Mouse (Mus musculus): ENCODE results near the gene BC052040.
A peak's percentile ranks its signal among the peaks of the same experiment; 100 is the strongest.

Gene BC052040

DNA sequence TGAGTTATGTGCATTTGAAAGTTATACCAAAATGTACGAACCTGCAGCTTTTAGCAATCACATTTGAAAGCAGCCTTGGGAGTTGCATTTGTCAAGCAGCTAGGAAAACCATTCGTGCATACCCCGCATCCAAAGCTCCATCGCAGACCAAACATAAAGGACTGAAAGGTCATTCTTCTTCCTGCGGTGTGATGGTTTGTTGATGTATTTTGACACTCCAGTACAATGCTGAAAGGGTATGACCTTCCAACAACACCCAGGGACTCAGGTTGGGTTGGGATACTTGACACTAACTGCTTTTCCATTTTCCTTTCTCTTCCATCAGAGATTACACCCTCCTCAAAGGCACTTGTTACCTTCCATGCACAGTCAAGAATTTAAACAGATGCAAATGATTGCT, 121.1 kb downstream of the BC052040 start:
- no peak for DNase-seq (ENCODE audit: low read depth, low spot score)

DNA sequence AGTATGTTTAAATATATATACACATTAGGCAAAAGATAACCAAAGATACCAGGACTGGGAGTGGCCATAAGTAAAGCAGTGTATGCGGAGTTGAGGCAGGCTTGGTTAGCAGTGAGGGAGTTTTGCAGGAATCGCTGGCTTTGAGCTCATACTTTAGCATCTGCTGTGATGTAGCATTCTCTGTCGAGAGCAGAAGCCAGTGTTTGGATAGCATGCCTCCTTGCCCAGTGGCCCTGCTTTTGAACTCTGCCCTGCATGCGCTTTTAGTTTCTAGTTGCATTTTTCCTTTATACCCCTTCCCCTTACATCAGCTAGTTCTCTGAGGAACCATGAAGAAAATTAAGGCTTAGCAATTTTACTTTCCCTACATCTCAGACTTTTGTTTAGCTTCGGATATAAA, 136.0 kb downstream of the BC052040 start:
- no peak for DNase-seq (ENCODE audit: low read depth, low spot score)

DNA sequence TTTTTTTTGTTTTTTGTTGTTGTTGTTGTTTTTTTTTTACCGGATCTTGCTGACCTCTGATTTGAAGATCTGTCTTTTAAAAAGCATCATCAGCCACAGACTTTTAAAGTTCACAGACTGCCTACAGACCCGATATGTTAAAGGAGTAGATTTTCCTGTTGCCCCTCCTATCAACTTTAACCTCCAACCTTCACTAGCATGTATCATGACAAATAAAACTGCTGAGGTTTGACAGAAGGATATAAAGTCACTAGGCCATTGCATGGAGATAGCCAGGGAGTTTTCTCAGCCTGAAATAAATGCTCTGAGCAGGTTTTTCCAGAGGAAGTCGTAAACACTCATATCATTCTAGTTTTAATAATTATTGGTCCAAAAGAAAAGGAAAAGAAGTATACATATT, 136.5 kb downstream of the BC052040 start:
- no peak for DNase-seq (ENCODE audit: low read depth, low spot score)

DNA sequence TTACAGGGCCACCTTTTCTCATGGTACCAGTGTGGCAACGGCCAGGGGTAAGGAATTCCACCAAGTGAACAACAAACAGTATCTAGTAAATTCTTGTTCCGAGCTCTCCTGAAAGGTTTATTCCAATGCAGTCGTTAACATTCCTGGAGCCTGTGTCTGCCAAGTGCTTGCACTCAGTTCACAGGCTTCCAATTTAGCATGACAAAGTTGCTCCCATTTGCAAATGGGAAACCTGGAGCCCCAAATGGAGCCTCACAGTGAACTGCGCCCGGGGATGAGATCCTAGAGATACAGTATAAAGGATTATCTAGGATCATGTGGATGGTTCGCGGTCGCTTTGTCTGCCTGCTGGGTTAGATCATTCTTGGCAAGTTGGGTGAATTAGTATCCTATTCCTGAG, 141.9 kb downstream of the BC052040 start:
- DNase-seq (ENCODE audit: low read depth, low spot score): no peak

DNA sequence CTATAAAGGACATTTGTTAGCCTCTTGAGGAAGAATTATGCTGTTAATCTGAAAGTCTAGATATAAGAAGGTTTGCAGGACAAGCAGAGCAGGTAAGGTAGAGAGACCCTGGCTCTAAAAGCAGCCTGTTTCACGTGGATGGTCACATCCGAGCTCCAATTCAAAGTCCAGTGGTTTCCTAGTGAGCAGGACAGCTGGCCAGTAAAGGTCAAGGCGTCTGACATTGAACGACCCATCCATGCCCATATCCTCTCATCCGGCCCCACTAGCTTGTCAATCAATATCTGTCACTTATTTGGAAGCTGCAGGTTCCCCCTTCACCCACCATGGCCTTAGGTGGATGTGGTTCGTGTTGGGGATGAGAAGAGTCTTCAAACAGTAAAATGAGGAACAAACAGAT, 142.7 kb downstream of the BC052040 start:
- no peak for DNase-seq (ENCODE audit: low read depth, low spot score)

DNA sequence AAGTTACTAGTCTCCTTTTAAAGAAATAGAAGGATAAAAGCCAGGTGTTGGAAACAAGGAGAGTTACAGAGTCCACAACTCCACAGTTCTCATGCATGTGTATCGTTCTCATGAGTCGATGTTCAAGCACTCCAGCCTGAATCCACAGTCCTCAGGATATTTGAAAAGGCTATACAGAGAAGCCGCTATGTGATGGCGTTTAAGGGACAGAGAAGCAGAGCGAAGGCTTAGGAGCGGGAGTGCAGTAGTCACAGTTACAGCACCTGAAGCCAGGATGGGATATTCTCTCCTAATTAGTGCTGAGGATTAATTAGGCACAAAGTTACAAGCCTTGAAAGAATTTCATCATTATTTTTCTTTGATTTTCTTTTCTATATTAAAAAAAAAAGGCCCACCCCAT, 143.2 kb downstream of the BC052040 start:
- no peak for DNase-seq (ENCODE audit: low read depth, low spot score)

DNA sequence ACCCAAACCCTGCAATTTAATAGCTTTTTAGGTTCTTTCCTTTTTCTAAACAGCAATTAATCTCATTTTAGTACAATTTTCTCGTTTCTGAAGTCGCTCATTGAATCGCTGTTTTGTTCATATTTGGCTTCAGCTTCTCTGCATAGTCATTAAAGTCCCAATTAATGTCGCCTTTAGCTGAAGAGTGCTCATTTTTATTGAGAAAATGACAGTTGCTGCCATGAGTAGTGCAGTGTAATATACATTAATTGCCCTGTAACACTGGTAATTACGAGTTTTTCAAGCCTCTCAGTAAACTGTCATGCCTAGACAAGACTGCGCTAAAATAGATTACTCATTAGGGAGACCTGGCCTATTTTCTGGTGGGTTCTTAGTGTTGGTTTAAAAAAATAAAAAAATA, 144.0 kb downstream of the BC052040 start:
- DNase-seq (ENCODE audit: low read depth, low spot score): no peak

DNA sequence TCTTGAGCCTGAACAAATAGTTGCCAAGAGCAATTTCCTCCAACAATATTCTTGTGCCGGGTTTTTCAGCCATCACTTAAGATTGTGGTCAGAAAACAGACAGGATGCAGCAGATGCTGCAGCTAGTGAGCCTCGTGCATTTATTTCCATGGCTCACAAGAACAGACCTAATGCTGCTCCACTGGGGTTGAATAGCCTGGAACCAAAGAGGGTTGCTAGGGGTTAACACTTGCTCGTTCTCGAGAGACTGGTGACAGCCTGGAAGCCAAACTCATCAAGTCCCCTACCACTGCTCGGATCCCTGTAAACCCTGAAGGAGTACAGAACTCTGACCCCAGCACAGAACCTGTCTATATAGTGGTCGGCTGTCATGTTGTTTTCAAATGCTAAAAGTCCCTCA, 144.4 kb downstream of the BC052040 start:
- DNase-seq (ENCODE audit: low read depth, low spot score): no peak

DNA sequence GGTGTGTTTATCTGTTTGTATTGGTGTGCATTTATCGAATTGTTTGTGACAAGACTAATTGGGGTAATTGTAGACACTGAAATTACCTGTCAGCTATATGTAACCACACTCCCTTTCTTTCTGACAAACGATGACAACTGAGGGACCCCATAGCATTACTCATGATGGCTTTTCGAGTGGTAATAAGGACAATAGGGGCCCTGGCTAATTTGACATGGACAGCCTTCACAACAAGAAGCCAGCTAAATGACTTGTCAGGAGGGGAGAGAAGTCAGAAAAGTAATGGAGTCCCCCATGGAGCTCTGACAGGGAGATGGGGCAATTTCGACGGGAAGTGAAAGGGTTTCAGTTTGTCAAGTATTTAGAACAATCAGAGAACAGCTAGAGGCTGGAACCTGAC, 145.3 kb downstream of the BC052040 start:
- DNase-seq (ENCODE audit: low read depth, low spot score): no peak

DNA sequence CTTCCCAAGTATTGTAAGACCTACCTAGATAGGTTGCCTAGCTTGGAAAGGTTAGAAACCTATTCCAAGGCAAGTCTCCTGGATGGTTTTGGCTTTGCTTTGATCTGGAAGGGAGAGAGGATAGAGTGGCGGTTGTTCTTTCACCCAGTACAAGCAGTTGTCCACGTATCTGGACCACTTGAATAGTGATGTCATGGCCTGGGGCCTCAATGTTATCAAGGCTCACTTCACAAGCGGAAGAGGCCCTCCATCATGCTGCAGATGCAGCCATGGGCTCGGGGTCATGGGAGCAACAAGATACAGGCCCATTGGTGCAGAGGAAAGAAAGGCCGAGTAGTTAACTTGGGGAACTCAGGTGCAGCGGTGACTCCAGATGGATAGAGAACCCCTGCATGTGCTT, 147.1 kb downstream of the BC052040 start:
- no peak for DNase-seq (ENCODE audit: low read depth, low spot score)

DNA sequence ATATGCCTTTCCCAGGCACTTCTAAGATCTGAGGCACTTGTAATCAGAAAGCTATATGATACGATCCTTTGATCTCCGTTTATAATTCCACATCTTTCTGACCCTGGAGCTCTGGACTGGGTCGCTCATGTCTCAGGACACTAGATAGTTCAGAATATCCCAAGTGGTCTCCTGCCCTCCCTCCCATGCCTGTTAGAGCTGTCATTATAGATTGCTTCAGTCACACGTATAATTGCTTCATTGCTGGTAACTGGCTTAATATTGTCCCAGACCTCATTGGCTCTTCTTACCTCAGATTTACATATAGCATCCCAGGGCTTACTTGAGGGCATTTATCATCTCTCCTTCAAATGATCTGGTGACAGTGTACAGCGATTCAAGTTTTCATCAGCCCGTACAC, 149.0 kb downstream of the BC052040 start:
- DNase-seq (ENCODE audit: low read depth, low spot score): no peak

DNA sequence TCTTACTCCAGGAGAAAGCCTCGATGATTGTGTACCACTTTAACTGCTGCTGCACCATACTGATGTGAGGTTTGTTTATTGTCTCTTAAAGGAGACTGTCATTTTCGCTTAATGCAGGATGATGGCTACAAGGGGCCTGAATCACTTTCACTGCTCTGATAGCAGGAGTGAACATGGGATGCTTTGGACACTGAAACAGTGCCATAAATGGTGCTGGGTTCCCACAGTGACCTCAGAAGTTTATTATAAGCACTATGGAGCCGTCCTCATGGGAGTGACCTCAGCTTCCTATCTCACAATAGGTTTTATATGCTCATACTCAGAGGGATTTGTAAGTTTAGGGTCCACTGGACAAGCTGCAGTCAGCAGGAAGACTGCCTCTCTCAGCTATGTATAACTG, 149.7 kb downstream of the BC052040 start:
- DNase-seq (ENCODE audit: low read depth, low spot score): no peak

DNA sequence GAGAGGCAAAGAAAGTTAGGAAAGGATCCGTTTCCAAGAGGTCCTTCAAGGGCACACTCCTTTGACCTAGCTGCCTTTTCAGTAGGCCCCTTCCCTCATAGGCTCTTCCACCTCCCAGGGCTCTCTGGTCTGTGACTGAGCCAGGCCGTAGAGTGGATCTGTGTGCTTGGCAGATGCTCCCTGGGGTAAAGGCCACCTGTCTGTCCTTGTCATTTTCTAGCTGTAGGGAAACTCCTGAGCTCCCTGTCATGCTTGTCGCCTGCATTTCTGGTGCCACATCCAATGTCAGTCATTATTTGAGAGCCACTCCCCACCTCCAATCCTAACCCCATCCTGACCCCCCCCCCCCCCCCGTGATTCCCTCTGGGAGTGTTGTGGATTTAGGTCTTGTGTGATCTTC, 151.1 kb downstream of the BC052040 start:
- no peak for DNase-seq (ENCODE audit: low read depth, low spot score)

DNA sequence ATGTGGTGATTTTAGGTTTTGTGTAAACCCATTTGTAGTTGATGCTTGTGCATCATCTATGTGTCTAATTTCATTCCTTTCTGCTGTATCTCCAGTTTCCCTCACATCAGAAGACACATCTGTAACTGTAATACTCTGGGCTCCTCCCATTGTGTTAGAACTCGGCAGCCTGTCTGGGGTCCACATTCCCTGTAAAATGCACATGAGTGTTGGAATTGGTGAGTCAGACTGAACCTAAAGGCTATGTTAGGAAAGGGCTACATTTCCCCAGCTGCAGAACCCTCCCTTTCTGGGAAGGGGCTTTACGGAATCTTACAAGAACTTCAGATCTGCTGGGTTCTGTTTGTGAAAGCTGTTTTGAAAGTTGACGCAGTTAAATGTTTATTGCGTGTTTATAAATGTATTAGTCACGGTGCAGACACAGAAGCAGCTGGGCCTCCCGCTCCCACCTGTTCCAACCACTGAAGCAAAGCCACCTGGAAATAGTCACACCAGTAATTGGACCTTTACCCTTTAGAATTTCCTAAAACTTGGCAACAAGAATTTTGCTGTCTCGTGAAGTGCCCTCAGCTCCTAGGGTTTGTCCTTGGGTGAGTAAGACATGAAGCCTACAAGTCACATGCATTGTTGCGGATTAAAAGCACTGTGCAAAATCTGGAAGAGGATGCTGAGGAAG, 151.6 kb downstream of the BC052040 start:
- no peak for DNase-seq (ENCODE audit: low read depth, low spot score)

DNA sequence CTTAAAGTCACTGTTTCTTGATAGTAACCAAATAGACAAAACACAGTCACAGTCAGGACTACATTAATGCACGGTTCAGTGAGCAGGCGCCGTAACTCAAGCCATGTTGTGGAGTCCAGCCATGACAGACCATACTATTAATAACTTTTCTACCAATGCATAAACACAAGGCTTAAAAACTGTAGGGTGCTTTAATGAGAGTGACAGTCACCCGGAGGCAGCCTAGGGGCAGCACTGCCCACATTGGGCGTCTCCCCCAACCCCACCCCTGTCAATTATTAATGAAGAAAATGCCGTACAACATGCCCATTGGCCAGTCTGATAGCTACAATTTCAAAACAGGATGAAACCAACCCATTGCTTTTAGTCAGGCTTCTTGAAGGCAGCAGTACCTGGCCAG, 153.3 kb downstream of the BC052040 start:
- DNase-seq (ENCODE audit: low read depth, low spot score): no peak

DNA sequence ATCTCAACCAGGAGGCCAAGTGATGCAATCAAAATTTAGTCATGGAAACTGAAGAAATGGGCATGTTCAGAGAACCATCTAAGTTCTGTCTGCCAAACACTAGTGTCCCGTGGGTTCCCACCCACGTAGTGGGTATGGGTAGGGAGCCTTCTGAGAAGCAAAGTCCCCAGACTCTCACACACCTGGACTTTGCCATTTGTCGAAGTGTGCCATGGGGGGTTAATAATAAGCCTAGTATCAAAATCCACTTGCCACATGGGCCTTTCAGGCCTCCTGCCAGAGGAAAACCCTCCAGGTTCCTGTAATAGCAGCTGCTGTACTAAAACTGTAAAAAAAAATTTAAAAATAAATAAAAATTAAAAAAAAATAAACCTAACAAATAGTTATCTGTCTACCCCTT, 154.9 kb downstream of the BC052040 start:
- DNase-seq (ENCODE audit: low read depth, low spot score): no peak

DNA sequence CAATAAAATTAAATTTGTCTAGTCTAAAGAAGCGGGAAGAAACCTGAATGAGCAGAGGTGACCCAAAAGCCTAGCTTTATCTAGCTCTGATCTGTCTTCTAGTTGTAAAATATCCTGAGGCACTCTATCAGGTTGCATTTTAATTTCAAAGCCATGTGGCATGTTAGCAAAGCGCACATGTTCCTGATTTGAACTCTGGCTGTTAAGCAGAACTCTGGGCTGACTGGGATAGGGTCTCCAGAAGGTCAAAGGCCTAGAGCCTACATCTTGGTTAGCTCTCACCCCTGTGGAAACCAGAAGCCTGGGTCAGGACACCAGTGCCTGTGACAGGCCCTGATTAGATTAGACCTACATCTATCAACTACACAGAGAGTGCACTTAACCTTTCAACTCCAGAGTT, 156.4 kb downstream of the BC052040 start:
- no peak for DNase-seq (ENCODE audit: low read depth, low spot score)

DNA sequence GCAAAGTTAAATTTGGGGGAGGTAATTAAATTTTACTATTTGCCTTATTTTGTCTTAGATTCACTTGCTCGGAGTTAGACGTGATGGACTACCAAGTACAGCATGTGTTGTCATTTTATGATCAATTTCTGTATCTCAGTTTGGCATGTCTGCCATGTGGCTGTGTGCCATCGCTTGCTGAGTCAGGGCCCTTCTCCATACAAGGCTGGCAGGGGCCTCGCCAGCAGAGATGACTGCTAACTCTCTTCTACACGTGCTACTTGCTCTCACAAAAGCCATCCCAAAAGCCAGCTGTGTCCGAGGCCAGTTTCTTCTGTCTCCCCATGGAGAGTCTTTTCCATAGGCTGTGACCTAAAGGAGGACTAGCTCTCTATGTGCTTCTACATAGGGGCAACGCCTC, 160.5 kb downstream of the BC052040 start:
- peak; percentile 54 for DNase-seq (ENCODE audit: low read depth, low spot score)

DNA sequence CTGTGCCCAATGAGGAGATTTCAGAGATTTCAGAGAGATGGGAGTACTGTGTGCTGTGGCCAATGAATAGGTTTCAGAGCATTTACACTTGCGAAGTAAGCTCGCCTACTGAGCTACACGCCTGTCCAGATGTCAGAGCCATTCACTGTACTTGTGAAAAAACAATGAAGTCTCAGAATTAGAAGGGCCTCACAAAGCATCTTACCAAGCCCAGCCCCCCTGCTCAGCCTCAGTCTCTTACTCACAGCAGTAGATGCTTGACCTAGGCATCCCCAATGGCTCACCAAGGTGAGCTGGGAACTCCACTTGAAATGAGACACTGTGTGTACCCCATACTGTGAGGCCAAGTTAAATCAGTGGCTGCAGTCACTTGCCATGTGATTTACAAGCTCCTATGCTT, 166.1 kb downstream of the BC052040 start:
- DNase-seq (ENCODE audit: low read depth, low spot score): no peak

DNA sequence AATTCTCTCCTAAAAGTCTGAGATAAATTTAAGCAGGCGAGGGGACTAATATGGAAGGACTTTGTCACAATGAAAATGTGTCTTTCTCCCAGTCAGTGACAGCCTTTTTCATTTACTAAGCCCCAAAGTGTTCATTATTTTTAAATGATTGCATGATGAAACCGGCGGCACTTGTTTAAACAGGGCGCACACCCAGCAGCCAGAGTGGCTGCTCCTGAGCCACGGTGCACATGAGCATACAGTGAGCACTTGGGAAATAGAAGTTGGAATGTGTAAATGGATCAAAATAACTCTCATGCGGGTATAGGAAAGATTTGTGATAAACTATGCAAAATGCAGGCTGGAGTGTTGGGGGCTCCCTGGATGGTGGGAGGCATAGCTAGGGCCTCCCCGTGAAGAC, 169.7 kb downstream of the BC052040 start:
- DNase-seq (ENCODE audit: low read depth, low spot score): no peak

DNA sequence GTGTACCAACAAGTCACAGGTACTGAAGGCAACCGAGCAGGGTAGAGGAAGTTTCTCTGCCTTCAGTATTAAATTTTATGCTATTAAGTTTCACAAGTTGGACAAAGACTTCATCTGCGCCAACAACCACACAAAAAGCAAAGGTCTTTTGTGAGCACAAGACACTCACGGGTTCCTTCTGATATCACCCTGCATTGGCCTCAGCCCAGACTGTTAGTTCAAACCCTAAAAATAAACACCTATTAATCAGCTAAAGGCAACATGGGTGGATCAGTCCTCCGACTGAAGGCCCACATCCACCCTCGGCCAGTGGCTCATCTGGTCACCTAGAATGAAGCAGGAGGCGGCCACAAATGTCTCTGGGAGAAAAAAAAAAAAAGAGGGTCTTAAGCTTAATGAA, 176.2 kb downstream of the BC052040 start:
- no peak for DNase-seq (ENCODE audit: low read depth, low spot score)

DNA sequence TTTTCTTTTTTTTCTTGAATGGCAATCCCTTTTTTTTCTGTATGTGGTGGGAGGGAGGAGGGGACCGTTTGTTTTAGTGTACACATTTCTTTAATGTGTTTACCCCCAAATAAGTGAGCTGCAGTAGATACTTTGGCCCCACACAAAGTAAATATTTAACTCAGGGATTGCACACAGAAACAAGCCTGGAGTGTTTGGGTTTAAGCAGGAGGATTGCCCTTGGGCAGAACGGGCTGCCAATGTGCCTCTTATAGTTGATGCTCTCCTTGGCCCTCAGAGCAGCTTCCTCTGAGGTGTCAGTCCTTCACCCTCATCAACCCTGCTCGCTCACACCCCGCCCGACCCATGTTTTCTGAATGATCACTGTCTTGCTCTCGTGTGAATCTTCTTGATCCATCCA, 177.0 kb downstream of the BC052040 start:
- DNase-seq (ENCODE audit: low read depth, low spot score): no peak

DNA sequence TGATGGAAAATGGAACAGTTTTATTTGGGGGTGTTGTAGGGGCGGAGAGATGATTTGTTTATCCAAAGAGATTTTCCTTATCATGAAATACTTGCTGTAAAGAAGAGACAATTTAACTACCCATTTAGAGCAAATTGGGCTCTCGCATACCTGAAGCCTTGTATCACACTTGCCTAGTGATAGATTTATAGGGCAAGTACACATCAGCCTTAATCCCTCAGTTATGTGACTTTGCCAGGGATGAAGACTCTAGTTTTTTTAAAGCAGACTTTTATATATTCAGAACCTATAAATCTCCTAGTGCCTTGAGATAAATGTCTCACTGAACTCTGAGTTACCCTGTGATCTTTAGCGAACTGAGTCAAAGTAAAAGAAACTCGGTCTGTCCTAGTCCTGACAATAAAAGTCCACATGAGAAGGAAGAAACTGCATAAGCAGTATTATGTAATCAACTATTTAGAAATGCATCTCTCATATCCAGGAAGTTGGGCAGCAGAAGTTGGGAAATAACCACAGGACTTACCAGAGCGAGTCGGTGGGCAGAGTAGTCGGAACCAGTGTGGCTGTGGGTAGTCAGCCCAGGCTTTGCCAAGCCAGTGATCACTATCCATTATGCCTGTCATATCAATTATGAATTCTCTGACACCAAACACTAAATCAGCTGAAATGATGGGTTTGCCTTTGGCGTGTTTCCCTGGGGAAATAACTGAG, 183.2 kb downstream of the BC052040 start:
- peak; percentile 65 for DNase-seq (ENCODE audit: low read depth, low spot score)
